Mouse (Mus musculus): Measurements from ENCODE around the gene Srm.

- TF ChIP-seq POLR2A (IDR thresholded peaks at IDR 0.05; ENCODE audit: low read depth, low read length), result no peak
- TF ChIP-seq CTCF (conservative IDR thresholded peaks at IDR 0.05; ENCODE audit: insufficient read depth, insufficient read length, low read depth, low read length), result no peak
Measured at GRCm38 (mm10) chr4:148601871-148602270, 10.6 kb downstream of the Srm start.
